Mouse (Mus musculus) forebrain, postnatal 0 days (tissue): ENCODE measurements at regions not wholly inside any gene's neighbourhood (a gene's known extent, or its start where the extent isn't known, plus 50 kb on each side); places are given as distances from the start of the nearest gene placed in this dataset.

Source experiments
- ATAC-seq: fragments of 200-750 bp; cut with Nextera tagmentation; 2 replicates; pipeline ENCODE4 v1.8.0; 2017; ENCODE audit warnings: mild to moderate bottlenecking, moderate library complexity
- DNase-seq: peaks from one replicate; pipeline ENCODE4 v3.0.0-alpha.2; 2015
- H3K27ac ChIP-seq: fragments of 300-500 bp; sonication (generic); 2 replicates; pipeline ENCODE4 v1.5.1; 2014; ENCODE audit warnings: low read depth, mild to moderate bottlenecking, antibody characterized with exemption, low read length, moderate library complexity, mixed read lengths
- H3K27me3 ChIP-seq: fragments of 300-500 bp; sonication (generic); 2 replicates; pipeline ENCODE4 v1.6.1; 2014; ENCODE audit warnings: mild to moderate bottlenecking, low read length, mixed read lengths; ENCODE audit not compliant: insufficient read depth
- H3K36me3 ChIP-seq: fragments of 300-500 bp; sonication (generic); 2 replicates; pipeline ENCODE4 v1.6.1; 2014; ENCODE audit warnings: mild to moderate bottlenecking, moderate library complexity; ENCODE audit not compliant: insufficient read depth
- H3K4me1 ChIP-seq: fragments of 300-500 bp; sonication (generic); 2 replicates; pipeline ENCODE4 v1.6.1; 2014; ENCODE audit warnings: antibody characterized with exemption; ENCODE audit not compliant: insufficient read depth
- H3K4me2 ChIP-seq: fragments of 300-500 bp; sonication (generic); 2 replicates; pipeline ENCODE4 v1.6.1; 2014; ENCODE audit warnings: low read depth, mild to moderate bottlenecking, moderate library complexity
- H3K4me3 ChIP-seq: fragments of 300-500 bp; sonication (generic); 2 replicates; pipeline ENCODE4 v1.5.1; 2014; ENCODE audit warnings: low read depth, low read length, mixed read lengths
- H3K9ac ChIP-seq: fragments of 300-500 bp; sonication (generic); 2 replicates; pipeline ENCODE4 v1.6.1; 2014; ENCODE audit warnings: mild to moderate bottlenecking
- H3K9me3 ChIP-seq: fragments of 300-500 bp; sonication (generic); 2 replicates; pipeline ENCODE4 v1.6.1; 2016; ENCODE audit warnings: low read length
- CTCF ChIP-seq: sonication (generic); IDR thresholded peaks from 2 replicates; pipeline ENCODE4 v1.5.1; 2016; ENCODE audit warnings: antibody characterized with exemption, control low read depth, low read depth
- WGBS: fragments of 180-500 bp; shearing (Covaris S2); extraction: QIAGEN DNeasy Blood & Tissue Kit; methylation state at CpG from one replicate; pipeline ENCODE4 v1.1.7; 2014; 5-methylcytosine and 5-hydroxymethylcytosine counted together

DNA sequence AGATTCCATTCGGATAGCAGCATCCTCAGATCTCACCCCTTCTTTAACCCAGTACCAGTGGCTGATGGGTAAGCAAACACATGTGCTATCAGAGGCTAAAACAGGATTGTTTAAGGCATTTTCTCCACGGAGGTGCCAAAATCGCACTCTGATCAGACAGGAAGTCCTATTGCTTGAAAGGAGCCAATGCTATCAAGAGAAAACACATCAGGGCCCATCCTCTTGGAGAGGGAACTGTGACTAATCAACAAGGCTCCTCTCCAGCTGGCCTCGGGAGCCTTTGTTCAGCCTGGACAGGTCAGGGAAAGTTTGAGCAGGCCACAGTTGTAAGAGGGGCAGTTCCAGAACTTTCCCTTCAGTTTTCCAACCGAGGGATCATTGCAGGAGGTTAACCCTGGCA lies 57.4 kb upstream of the Lmo2 start:
- no peaks in the 10 kb centered on the region for H3K9me3 ChIP-seq
- H3K36me3 ChIP-seq: no peaks in the 10 kb centered on the region
- no peak overlapping the region for H3K4me2 ChIP-seq
- WGBS: 70% methylated on average over 5 of the region's 5 CpGs
- TF ChIP-seq CTCF: no peak
- H3K27me3 ChIP-seq: no peaks in the 10 kb centered on the region
- no peak for DNase-seq
- ATAC-seq: no peak
- H3K4me1 ChIP-seq: no peaks in the 10 kb centered on the region
- H3K9ac ChIP-seq: no peak overlapping the region
- H3K4me3 ChIP-seq: no peak overlapping the region
- H3K27ac ChIP-seq: no peak overlapping the region

DNA sequence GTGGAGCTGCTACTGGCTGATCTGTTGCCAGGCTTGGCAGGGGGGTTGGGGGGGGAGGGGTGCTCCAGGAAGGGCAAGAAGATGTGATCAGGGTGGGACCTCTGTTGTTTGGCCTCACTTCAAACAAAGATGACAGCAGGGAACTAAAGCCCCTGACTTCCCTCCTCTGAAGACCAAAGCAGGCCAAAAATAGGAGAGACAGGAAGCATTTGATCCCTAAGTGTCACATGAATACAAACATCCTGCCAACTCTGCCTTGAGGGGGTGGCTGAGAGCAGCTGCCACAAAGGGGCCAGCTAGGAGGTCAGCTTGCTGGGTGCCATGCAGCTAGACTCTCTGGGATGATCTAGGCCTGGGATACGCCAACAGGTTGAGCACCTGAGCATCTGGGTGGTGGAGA lies 56.3 kb upstream of the Lmo2 start:
- Histone ChIP-seq H3K4me2 (no peak overlapping the region), H3K27ac (no peak overlapping the region), H3K9ac (no peak overlapping the region), H3K4me3 (no peak overlapping the region), H3K4me1 (no peaks in the 10 kb centered on the region), H3K27me3 (no peaks in the 10 kb centered on the region), H3K9me3 (no peaks in the 10 kb centered on the region), H3K36me3 (no peaks in the 10 kb centered on the region)
- ATAC-seq (no peak), DNase-seq (no peak)
- no peak for TF ChIP-seq CTCF
- WGBS: 93% methylated on average over 1 of the region's 1 CpGs

DNA sequence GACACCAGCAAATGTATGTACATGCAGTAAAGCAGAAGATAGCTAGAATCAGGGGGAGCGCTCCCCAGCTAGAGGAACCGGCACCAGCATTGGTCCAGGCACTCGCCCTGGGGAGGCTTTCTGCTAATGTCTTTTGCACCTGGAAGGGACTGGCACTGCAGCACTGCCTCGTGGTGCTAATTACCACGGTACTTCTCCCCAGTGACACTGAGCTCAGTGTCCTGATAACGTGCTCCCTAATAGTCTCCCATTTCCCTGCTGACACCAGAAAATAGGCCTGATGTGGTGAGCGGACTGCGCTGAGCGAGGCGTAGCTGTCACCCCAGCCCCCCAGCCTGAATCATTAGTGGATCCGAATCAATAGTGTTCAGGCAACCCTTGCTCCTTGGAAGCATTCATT lies 55.0 kb upstream of the Lmo2 start:
- Histone ChIP-seq H3K9ac (no peak overlapping the region), H3K9me3 (no peaks in the 10 kb centered on the region), H3K36me3 (no peaks in the 10 kb centered on the region), H3K4me1 (no peaks in the 10 kb centered on the region), H3K27me3 (no peaks in the 10 kb centered on the region), H3K27ac (no peak overlapping the region), H3K4me2 (no peak overlapping the region), H3K4me3 (no peak overlapping the region)
- WGBS: 56% methylated on average over 11 of the region's 11 CpGs
- no peak for TF ChIP-seq CTCF
- no peak for DNase-seq
- ATAC-seq: no peak

DNA sequence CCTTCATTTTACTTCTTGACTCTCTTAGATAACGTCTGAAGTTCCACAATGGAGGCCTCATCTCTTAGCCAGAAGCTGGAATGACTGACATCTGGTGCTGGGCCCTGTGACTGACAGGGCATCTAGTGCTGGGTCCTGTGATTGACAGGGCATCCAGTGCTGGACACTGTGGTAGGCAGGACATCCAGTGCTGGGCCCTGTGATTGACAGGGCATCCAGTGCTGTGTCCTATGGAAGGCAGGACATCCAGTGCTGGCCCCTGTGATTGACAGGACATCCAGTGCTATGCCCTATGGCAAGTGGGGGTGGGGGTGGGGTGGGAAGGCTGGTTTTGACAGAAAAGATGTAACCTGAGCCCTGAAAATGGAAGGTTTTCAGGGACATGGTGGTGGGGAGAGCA lies 52.1 kb upstream of the Lmo2 start:
- no peak for TF ChIP-seq CTCF
- H3K27me3 ChIP-seq: no peaks in the 10 kb centered on the region
- no peak overlapping the region for H3K27ac ChIP-seq
- DNase-seq (no peak), ATAC-seq (no peak)
- WGBS: 60% methylated on average over 1 of the region's 1 CpGs
- no peaks in the 10 kb centered on the region for H3K36me3 ChIP-seq
- no peaks in the 10 kb centered on the region for H3K9me3 ChIP-seq
- H3K4me2 ChIP-seq: no peak overlapping the region
- no peaks in the 10 kb centered on the region for H3K4me1 ChIP-seq
- H3K4me3 ChIP-seq: no peak overlapping the region
- H3K9ac ChIP-seq: no peak overlapping the region

DNA sequence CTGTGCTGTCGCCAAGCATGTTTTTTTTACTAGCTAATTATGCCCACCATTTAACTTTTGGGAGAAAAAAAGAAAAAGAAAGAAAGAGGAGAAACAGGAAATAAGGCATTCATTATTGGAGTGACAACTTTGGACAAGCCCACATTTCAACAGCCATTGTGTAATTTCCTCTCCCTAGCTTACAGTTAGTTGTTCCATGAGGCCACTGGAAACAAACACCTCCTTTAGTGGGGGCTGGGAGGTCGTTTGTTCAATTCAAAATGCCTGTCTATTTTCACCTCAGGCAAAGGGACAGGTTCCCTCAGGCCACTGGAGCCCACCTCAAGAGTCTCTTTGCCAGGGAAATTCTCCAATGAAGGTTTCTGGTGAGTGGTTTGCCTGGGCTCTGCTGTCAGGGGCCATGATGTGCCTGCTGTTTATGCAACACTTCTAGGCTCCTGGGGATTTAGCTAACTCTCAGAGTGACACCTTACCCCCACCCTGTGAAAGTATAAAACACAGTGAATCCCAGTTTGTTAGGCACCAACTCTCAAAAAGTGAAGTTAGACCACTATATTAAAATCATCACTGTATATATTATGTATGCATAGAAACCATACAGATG lies 51.1 kb upstream of the Lmo2 start:
- no peaks in the 10 kb centered on the region for H3K27me3 ChIP-seq
- TF ChIP-seq CTCF: no peak
- no peak overlapping the region for H3K4me3 ChIP-seq
- H3K36me3 ChIP-seq: no peaks in the 10 kb centered on the region
- no peak for DNase-seq
- H3K9ac ChIP-seq: no peak overlapping the region
- no peak overlapping the region for H3K27ac ChIP-seq
- H3K4me1 ChIP-seq: no peaks in the 10 kb centered on the region
- no peaks in the 10 kb centered on the region for H3K9me3 ChIP-seq
- H3K4me2 ChIP-seq: no peak overlapping the region
- 6% methylated on average over 2 of the region's 2 CpGs for WGBS
- ATAC-seq: no peak
